Mouse (Mus musculus) heart, postnatal 4 days (tissue): ENCODE measurements around the gene Dcst1. TPM values are rescaled to one million over a fixed set of nuclear protein-coding genes. Genes with fewer than 3 reads are reported as not detected.

Experiments used
- DNase-seq: peaks from one replicate; pipeline ENCODE4 v3.0.0; 2021
- total RNA-seq, 2 experiments: library from RNA; stranded (reverse); gene quantifications; 2 replicates each; pipeline ENCODE4 v1.2.3; 2021

Dcst1 gene
- total RNA-seq, 2 experiments from 2014 or later = 0.21 to 0.72 TPM

- no peak for DNase-seq
Observed at GRCm38 (mm10) chr3:89305551-89306325, 59.3 kb downstream of the Dcst1 start.

DNA sequence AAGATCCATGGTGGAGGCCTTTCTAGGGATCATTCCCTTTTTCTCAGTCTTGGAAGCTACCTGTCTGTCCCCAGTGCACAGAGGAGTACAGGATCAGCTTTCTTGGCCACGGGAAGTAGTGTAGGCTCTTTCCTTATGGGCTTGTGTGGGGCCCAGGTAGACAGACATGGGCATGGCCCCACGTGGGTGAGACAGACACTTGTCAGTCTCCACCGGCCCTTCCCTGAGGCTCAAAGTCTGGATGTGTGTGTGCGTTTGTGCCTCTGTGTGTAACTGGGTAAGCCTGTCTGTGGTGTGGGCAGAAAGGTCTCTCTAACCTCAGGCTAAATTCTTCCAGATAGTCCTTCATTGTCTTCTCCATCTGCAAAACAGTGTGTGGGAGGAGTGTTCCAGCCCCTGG is 59.9 kb downstream of the Dcst1 start:
- no peak for DNase-seq

DNA sequence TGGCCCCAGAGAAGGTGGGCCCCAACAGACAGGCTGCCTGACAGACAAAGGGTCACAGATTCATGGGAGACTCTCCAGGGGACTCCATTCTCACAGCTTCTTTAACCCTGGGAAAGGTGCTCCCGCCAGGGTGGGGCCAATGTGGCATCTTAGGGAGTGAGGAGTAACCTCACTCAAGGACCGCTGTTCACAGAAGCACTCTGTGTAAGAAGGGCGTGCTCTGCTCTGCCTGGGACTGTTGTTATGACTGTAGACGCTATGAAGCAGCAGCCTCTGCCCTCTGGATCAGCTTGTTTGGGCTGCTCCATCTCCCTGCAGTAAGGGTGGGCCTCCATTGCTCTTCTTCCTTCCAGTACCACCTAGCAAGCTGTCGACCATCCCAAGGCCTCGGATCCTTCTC is 60.6 kb downstream of the Dcst1 start:
- DNase-seq = no peak

GRCm38 (mm10) chr3:89300514-89300913 is 64.5 kb downstream of the Dcst1 start:
- no peak for DNase-seq

Other genes starting within 250 kb of the Dcst1 start
- gene Pklr, start 229.1 kb downstream of the Dcst1 start, total RNA-seq = not detected
- 1 to 10 TPM in 1 of 2 experiments, under 1 TPM in 1; 0.86 to 1.1 TPM for gene Hcn3, start 205.1 kb downstream of the Dcst1 start, total RNA-seq
- gene Clk2, start 200.5 kb downstream of the Dcst1 start, total RNA-seq = 10 to 100 TPM; 30.3 to 32.1 TPM
- 10 to 100 TPM; 46.7 to 47.3 TPM for gene Scamp3, start 187.8 kb downstream of the Dcst1 start, total RNA-seq
- 1 to 10 TPM; 8.8 to 9.0 TPM for gene Fam189b, start 182.1 kb downstream of the Dcst1 start, total RNA-seq
- 10 to 100 TPM; 19.7 to 21.8 TPM for gene Gba, start 162.3 kb downstream of the Dcst1 start, total RNA-seq
- 10 to 100 TPM; 25.0 to 34.5 TPM for gene Thbs3, start 150.1 kb downstream of the Dcst1 start, total RNA-seq
- gene Mtx1, start 138.2 kb downstream of the Dcst1 start, total RNA-seq = 10 to 100 TPM; 62.9 to 67.2 TPM
- gene Muc1, start 136.2 kb downstream of the Dcst1 start, total RNA-seq = under 1 TPM; 0.61 to 0.74 TPM
- 100 to 1,000 TPM; 100 to 104 TPM for gene Krtcap2, start 119.3 kb downstream of the Dcst1 start, total RNA-seq
- gene Trim46, start 118.9 kb downstream of the Dcst1 start, total RNA-seq = 1 to 10 TPM; 1.3 to 1.6 TPM
- 10 to 100 TPM; 51.6 to 61.0 TPM for gene Dpm3, start 105.9 kb downstream of the Dcst1 start, total RNA-seq
- 10 to 100 TPM; 24.9 to 28.0 TPM for gene Slc50a1, start 94.7 kb downstream of the Dcst1 start, total RNA-seq
- gene Efna1, start 84.1 kb downstream of the Dcst1 start, total RNA-seq = 10 to 100 TPM; 37.9 to 42.0 TPM
- gene Efna3, start 42.3 kb downstream of the Dcst1 start, total RNA-seq = under 1 TPM in 1 of 2 experiments, not detected in 1; 0.26 TPM
- gene Efna4, start 27.2 kb downstream of the Dcst1 start, total RNA-seq = 1 to 10 TPM; 3.1 to 3.7 TPM
- 10 to 100 TPM; 93.6 to 95.2 TPM for gene Adam15, start 15.3 kb downstream of the Dcst1 start, total RNA-seq
- under 1 TPM; 0.14 to 0.23 TPM for gene Dcst2, start 3.3 kb downstream of the Dcst1 start, total RNA-seq
- gene Zbtb7b, start 29.5 kb upstream of the Dcst1 start, total RNA-seq = 10 to 100 TPM; 13.8 to 15.1 TPM
- under 1 TPM in 1 of 2 experiments, not detected in 1; 0.68 TPM for gene Lenep, start 37.5 kb upstream of the Dcst1 start, total RNA-seq
- 10 to 100 TPM; 30.7 to 33.0 TPM for gene Flad1, start 46.6 kb upstream of the Dcst1 start, total RNA-seq
- 10 to 100 TPM; 62.8 to 64.3 TPM for gene Cks1b, start 53.1 kb upstream of the Dcst1 start, total RNA-seq
- 10 to 100 TPM; 68.8 to 69.2 TPM for gene Shc1, start 53.2 kb upstream of the Dcst1 start, total RNA-seq
- gene Pygo2, start 65.0 kb upstream of the Dcst1 start, total RNA-seq = 10 to 100 TPM; 20.3 to 22.1 TPM
- gene Pbxip1, start 71.5 kb upstream of the Dcst1 start, total RNA-seq = 10 to 100 TPM; 66.0 to 73.8 TPM
- 10 to 100 TPM; 11.3 to 13.3 TPM for gene Pmvk, start 89.3 kb upstream of the Dcst1 start, total RNA-seq
- gene Kcnn3, start 154.9 kb upstream of the Dcst1 start, total RNA-seq = 1 to 10 TPM; 4.3 to 4.8 TPM